Mouse (Mus musculus): Measurements from ENCODE around the gene Meis1.

Gene Meis1

GRCm38 (mm10) chr11:18948600-18949295 is 70.0 kb downstream of the Meis1 start:
- DNase-seq (ENCODE audit: low spot score): no peak

GRCm38 (mm10) chr11:18947434-18947833 is 71.4 kb downstream of the Meis1 start:
- DNase-seq (ENCODE audit: low spot score): no peak

- DNase-seq (ENCODE audit: low spot score): no peak
Measured at GRCm38 (mm10) chr11:18945778-18946177, 73.0 kb downstream of the Meis1 start.

- no peak for DNase-seq (ENCODE audit: low spot score)
Measured at GRCm38 (mm10) chr11:18944972-18945625, 73.7 kb downstream of the Meis1 start.

GRCm38 (mm10) chr11:18944209-18944608 is 74.6 kb downstream of the Meis1 start:
- no peak for DNase-seq (ENCODE audit: low spot score)

- DNase-seq (ENCODE audit: low spot score): no peak
Measured at GRCm38 (mm10) chr11:18942990-18943389, 75.8 kb downstream of the Meis1 start.

GRCm38 (mm10) chr11:18940916-18941315 is 77.9 kb downstream of the Meis1 start:
- no peak for DNase-seq (ENCODE audit: low spot score)

GRCm38 (mm10) chr11:18934921-18935320 is 83.9 kb downstream of the Meis1 start:
- no peak for DNase-seq (ENCODE audit: low spot score)

- DNase-seq (ENCODE audit: low spot score): no peak
Measured at GRCm38 (mm10) chr11:18931001-18931874, 87.5 kb downstream of the Meis1 start.

- no peak for DNase-seq (ENCODE audit: low spot score)
Measured at GRCm38 (mm10) chr11:18929779-18930728, 88.7 kb downstream of the Meis1 start.

GRCm38 (mm10) chr11:18927351-18927750 is 91.4 kb downstream of the Meis1 start:
- no peak for DNase-seq (ENCODE audit: low spot score)

GRCm38 (mm10) chr11:18926798-18927197 is 92.0 kb downstream of the Meis1 start:
- no peak for DNase-seq (ENCODE audit: low spot score)

- DNase-seq (ENCODE audit: low spot score): no peak
Measured at GRCm38 (mm10) chr11:18924583-18925334, 94.0 kb downstream of the Meis1 start.

- DNase-seq (ENCODE audit: low spot score): no peak
Measured at GRCm38 (mm10) chr11:18923274-18923673, 95.5 kb downstream of the Meis1 start.

GRCm38 (mm10) chr11:18920651-18921050 is 98.1 kb downstream of the Meis1 start:
- no peak for DNase-seq (ENCODE audit: low spot score)

- no peak for DNase-seq (ENCODE audit: low spot score)
Measured at GRCm38 (mm10) chr11:18919162-18919762, 99.5 kb downstream of the Meis1 start.

- no peak for DNase-seq (ENCODE audit: low spot score)
Measured at GRCm38 (mm10) chr11:18917887-18918286, 100.9 kb downstream of the Meis1 start.

GRCm38 (mm10) chr11:18913251-18913650 is 105.5 kb downstream of the Meis1 start:
- no peak for DNase-seq (ENCODE audit: low spot score)

- DNase-seq (ENCODE audit: low spot score): no peak
Measured at GRCm38 (mm10) chr11:18912311-18913019, 106.3 kb downstream of the Meis1 start.

- no peak for DNase-seq (ENCODE audit: low spot score)
Measured at GRCm38 (mm10) chr11:18906866-18907265, 111.9 kb downstream of the Meis1 start.
